Comparison of ENCODE assay signal across 10 mouse cellular contexts in genomic region chr3:63137391-63138147, GRCm38 (mm10).
DNase-seq lines count a peak whose midpoint lies in the region; ATAC-seq and TF ChIP-seq lines count a peak whose summit lies in the region.
"Had no signal": no experiment of that assay in that cellular context is flagged by ENCODE, and none has a peak within 500 bp of the region (broad histone marks: within the 10 kb centered on the region; RNA-seq: fewer than 3 reads in every experiment).

No protein-coding gene starts in this region.

- H3K4me2 ChIP-seq in embryonic facial prominence, embryonic 14.5 days (ENCODE audit: low read depth, low read length) = peak overlapping the region; percentile 28
- no peak overlapping the region for H3K4me2 ChIP-seq in lung, postnatal 0 days (replicated peaks; ENCODE audit: low read depth, low read length)
- no peak overlapping the region for H3K4me2 ChIP-seq in kidney, embryonic 16.5 days (replicated peaks; ENCODE audit: low read depth, low read length)

- 31% methylated on average over 10 of the region's 10 CpGs for WGBS in embryonic facial prominence, embryonic 14.5 days
- WGBS in lung, postnatal 0 days = 56% methylated on average over 10 of the region's 10 CpGs
- WGBS in kidney, embryonic 16.5 days = 75% methylated on average over 10 of the region's 10 CpGs

- no peaks in the 10 kb centered on the region for H3K9me3 ChIP-seq in embryonic facial prominence, embryonic 14.5 days (ENCODE audit: control insufficient read depth, low read length)
- H3K9me3 ChIP-seq in lung, postnatal 0 days (ENCODE audit: low read length) = no peaks in the 10 kb centered on the region
- H3K9me3 ChIP-seq in kidney, embryonic 16.5 days (ENCODE audit: low read length) = no peaks in the 10 kb centered on the region

- peak; percentile 0 for DNase-seq in kidney, adult 9 months
- DNase-seq in kidney, adult 11 months = no peak
- DNase-seq in adipocyte (ENCODE audit: low spot score) = peak; percentile 80
- DNase-seq in embryonic facial prominence, embryonic 14.5 days (ENCODE audit: low spot score) = peak; percentile 97
- peak; percentile 17 for DNase-seq in lung, postnatal 0 days (ENCODE audit: low spot score)
- DNase-seq in thymus, adult 18-20 months = no peak
- DNase-seq: cerebellum, adult 9-10 months; liver had no signal

- no peak for TF ChIP-seq CTCF in lung, postnatal 0 days (IDR thresholded peaks at IDR 0.05)

- TF ChIP-seq EP300 in lung, postnatal 0 days (IDR thresholded peaks at IDR 0.05) = no peak

- no peak overlapping the region for H3K4me3 ChIP-seq in embryonic facial prominence, embryonic 14.5 days (ENCODE audit: low read depth, low read length)
- no peak overlapping the region for H3K4me3 ChIP-seq in lung, postnatal 0 days (ENCODE audit: low read depth, low read length)
- H3K4me3 ChIP-seq in kidney, embryonic 16.5 days (ENCODE audit: low read length) = no peak overlapping the region

- no peaks in the 10 kb centered on the region for H3K27me3 ChIP-seq in embryonic facial prominence, embryonic 14.5 days (replicated peaks; ENCODE audit: control insufficient read depth, insufficient read depth, low read length)
- no peaks in the 10 kb centered on the region for H3K27me3 ChIP-seq in lung, postnatal 0 days (replicated peaks; ENCODE audit: insufficient read depth, low read length)
- no peaks in the 10 kb centered on the region for H3K27me3 ChIP-seq in kidney, embryonic 16.5 days (ENCODE audit: insufficient read depth, low read length)

- ATAC-seq in embryonic facial prominence, embryonic 14.5 days (ENCODE audit: low read depth) = peak; percentile 95
- no peak for ATAC-seq in lung, postnatal 0 days
- ATAC-seq in kidney, embryonic 16.5 days (ENCODE audit: low FRiP score, low TSS enrichment) = no peak
- ATAC-seq: inflammation-experienced regulatory T-cells, adult 6 months had no signal

- H3K4me1 ChIP-seq in embryonic facial prominence, embryonic 14.5 days (ENCODE audit: control insufficient read depth, insufficient read depth, low read length) = peaks cover 8% of the 10 kb centered on the region
- no peaks in the 10 kb centered on the region for H3K4me1 ChIP-seq in lung, postnatal 0 days (ENCODE audit: insufficient read depth, low read depth, low read length)
- H3K4me1 ChIP-seq in kidney, embryonic 16.5 days (ENCODE audit: insufficient read depth, low read length) = no peaks in the 10 kb centered on the region

- H3K9ac ChIP-seq in embryonic facial prominence, embryonic 14.5 days (ENCODE audit: low read depth, low read length) = no peak overlapping the region
- no peak overlapping the region for H3K9ac ChIP-seq in lung, postnatal 0 days (replicated peaks; ENCODE audit: low read depth)
- H3K9ac ChIP-seq in kidney, embryonic 16.5 days (replicated peaks; ENCODE audit: low read length) = no peak overlapping the region

- peak overlapping the region; percentile 81 for H3K27ac ChIP-seq in embryonic facial prominence, embryonic 14.5 days (replicated peaks; ENCODE audit: low read depth, low read length)
- no peak overlapping the region for H3K27ac ChIP-seq in lung, postnatal 0 days (ENCODE audit: low read length)
- H3K27ac ChIP-seq in kidney, embryonic 16.5 days (ENCODE audit: low read length) = no peak overlapping the region

- no peaks in the 10 kb centered on the region for H3K36me3 ChIP-seq in embryonic facial prominence, embryonic 14.5 days (ENCODE audit: control insufficient read depth, insufficient read depth, low read length)
- H3K36me3 ChIP-seq in lung, postnatal 0 days (ENCODE audit: insufficient read depth, low read length) = no peaks in the 10 kb centered on the region
- no peaks in the 10 kb centered on the region for H3K36me3 ChIP-seq in kidney, embryonic 16.5 days (ENCODE audit: insufficient read depth, low read length)

Comparison
In these comparisons a context has a peak if more than half of its experiments do, and no peak if none do; other contexts are left out.
1. DNase-seq: peak in kidney, adult 9 months (single experiment), adipocyte (single experiment), embryonic facial prominence, embryonic 14.5 days (single experiment) and lung, postnatal 0 days (single experiment); none in kidney, adult 11 months (single experiment) and thymus, adult 18-20 months (0 of 2).